Mouse (Mus musculus) cortical plate, adult 2 months (tissue): Measurements from ENCODE around the gene Hpcal1.

Source experiments
- CTCF ChIP-seq: fragments of 200-500 bp; IDR thresholded peaks from 2 replicates; pipeline ENCODE4 v1.5.1; 2011; ENCODE audit warnings: mild to moderate bottlenecking, control low read depth, low read length; ENCODE audit not compliant: insufficient read depth; ENCODE audit errors: extremely low read depth
- POLR2A ChIP-seq: fragments of 200-500 bp; IDR thresholded peaks from 2 replicates; pipeline ENCODE4 v1.6.1; 2011; ENCODE audit warnings: mild to moderate bottlenecking, low read length, control low read depth; ENCODE audit not compliant: insufficient read depth; ENCODE audit errors: extremely low read depth

- TF ChIP-seq CTCF (no peak), POLR2A (no peak)
Measured at GRCm38 (mm10) chr12:17736396-17736795, 45.7 kb downstream of the Hpcal1 start.
